Mouse (Mus musculus): ENCODE results near the gene Egr4. TPM values are rescaled to one million over a fixed set of nuclear protein-coding genes. Genes with fewer than 3 reads are reported as not detected.

Gene Egr4
- polyA plus RNA-seq, 1 experiment from 2014 or later: not detected

DNA sequence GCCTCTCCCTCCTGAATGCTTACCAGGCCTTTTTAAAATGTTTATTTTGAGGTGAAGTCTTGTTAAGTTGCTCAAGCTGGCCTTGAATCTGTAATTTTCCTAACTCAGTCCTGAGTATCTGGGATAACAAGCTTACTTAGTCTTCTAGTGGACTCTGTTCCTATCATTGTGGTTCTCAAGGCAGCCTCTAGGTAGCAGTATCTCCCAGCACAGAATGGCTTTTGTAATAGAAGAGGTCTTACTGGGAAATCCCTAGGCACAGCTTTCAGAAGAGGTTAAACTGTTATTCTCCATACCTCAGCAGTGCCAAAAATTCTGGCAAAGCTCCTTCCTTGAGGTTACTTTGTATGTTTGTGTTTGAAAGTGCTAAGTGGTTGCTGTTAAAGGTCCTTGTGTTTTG, 48.0 kb downstream of the Egr4 start:
- Histone ChIP-seq H3K4me2 (no peak overlapping the region), H3K27me3 (no peaks in the 10 kb centered on the region), H3K36me3 (peaks cover 97% of the 10 kb centered on the region), H3K27ac (replicated peaks) (no peak overlapping the region), H3K4me1 (replicated peaks) (no peaks in the 10 kb centered on the region), H3K4me3 (no peak overlapping the region), H3K9ac (no peak overlapping the region), H3K9me3 (no peaks in the 10 kb centered on the region)
- no peak for ATAC-seq (ENCODE audit: low read depth)

Other genes with a start within 250 kb of the Egr4 start
- gene Sfxn5, start 180.2 kb downstream of the Egr4 start, polyA plus RNA-seq (2015; fragmentation: Nextera tagmentation; extraction: Ambion mirVana): 11.8 and 15.8 TPM in 2 replicates
- gene Rab11fip5, start 139.0 kb downstream of the Egr4 start, polyA plus RNA-seq (2015; fragmentation: Nextera tagmentation; extraction: Ambion mirVana): 13.2 and 15.1 TPM in 2 replicates
- not detected in 2 replicates for gene Noto, start 89.7 kb downstream of the Egr4 start, polyA plus RNA-seq (2015; fragmentation: Nextera tagmentation; extraction: Ambion mirVana)
- gene Smyd5, start 81.6 kb downstream of the Egr4 start, polyA plus RNA-seq (2015; fragmentation: Nextera tagmentation; extraction: Ambion mirVana): 54.0 and 61.6 TPM in 2 replicates
- gene Cct7, start 62.1 kb downstream of the Egr4 start, polyA plus RNA-seq (2015; fragmentation: Nextera tagmentation; extraction: Ambion mirVana): 564 and 592 TPM in 2 replicates
- gene Pradc1, start 61.6 kb downstream of the Egr4 start, polyA plus RNA-seq (2015; fragmentation: Nextera tagmentation; extraction: Ambion mirVana): 24.4 and 25.0 TPM in 2 replicates
- 4.8 TPM in 2 replicates for gene Fbxo41, start 10.6 kb downstream of the Egr4 start, polyA plus RNA-seq (2015; fragmentation: Nextera tagmentation; extraction: Ambion mirVana)
- gene Alms1, start 73.9 kb upstream of the Egr4 start, polyA plus RNA-seq (2015; fragmentation: Nextera tagmentation; extraction: Ambion mirVana): 4.4 and 6.0 TPM in 2 replicates
- not detected in 2 replicates for gene Nat8f7, start 199.6 kb upstream of the Egr4 start, polyA plus RNA-seq (2015; fragmentation: Nextera tagmentation; extraction: Ambion mirVana)